Mouse (Mus musculus): ENCODE measurements around the gene Ubr1. TPM values are rescaled to one million over a fixed set of nuclear protein-coding genes. Genes with fewer than 3 reads are reported as not detected.

Ubr1 gene
- polyA plus RNA-seq (2011; ENCODE audit: insufficient read depth, insufficient read length, low replicate concordance, missing spikeins) = 9.9 and 20.4 TPM in 2 replicates

DNA sequence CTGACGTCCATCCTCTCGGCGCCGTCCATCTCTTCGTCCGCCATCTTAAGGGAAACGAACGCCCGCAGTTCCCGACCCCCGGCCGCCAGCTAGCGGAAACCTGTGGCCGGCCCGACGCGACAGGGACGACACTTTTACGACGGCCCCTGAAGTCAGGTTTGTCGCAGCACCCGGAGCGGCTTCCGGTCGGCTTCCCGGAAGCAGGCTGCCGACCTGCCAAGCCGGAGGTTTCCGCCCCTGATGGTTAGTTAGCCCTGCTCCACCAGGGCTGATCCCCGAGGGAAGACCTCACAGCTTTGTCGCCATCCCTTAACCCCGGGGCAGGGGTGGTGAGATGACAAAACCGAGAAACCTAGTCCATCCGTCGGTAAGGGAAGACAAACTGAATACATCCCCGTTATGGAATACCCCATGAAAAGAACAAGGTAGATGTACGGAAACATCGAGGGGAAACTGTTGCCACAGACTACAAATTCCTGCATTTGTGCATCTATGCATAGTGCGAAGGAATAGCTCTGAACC, at the start of gene Ubr1:
Gene Ubr1, minus strand, starts transcription at position 157 of the 522 bp plus-strand sequence.
- H3K4me1 ChIP-seq (ENCODE audit: control insufficient read depth, insufficient read depth, low read length) = no peaks in the 10 kb centered on the region; the same call in 1 of the 2 replicates
- peak within 1 kb of the TSS; percentile 69 for H3K27ac ChIP-seq (ENCODE audit: control insufficient read depth, insufficient read depth, low read depth, low read length, poor library complexity)
- under 1% methylated on average over 39 of the region's 39 CpGs for WGBS
- 0 out of 2 replicates have a peak, but pooled peaks have one; percentile 7 for TF ChIP-seq CTCF (IDR thresholded peaks at IDR 0.05; ENCODE audit: control insufficient read depth, insufficient read depth, low read length)
- peak; percentile 86 for TF ChIP-seq POLR2A (IDR thresholded peaks at IDR 0.05; ENCODE audit: borderline replicate concordance, control insufficient read depth, low read depth, low read length)
- peak within 1 kb of the TSS; percentile 95 for H3K4me3 ChIP-seq (replicated peaks; ENCODE audit: control insufficient read depth, low read depth, low read length)

DNA sequence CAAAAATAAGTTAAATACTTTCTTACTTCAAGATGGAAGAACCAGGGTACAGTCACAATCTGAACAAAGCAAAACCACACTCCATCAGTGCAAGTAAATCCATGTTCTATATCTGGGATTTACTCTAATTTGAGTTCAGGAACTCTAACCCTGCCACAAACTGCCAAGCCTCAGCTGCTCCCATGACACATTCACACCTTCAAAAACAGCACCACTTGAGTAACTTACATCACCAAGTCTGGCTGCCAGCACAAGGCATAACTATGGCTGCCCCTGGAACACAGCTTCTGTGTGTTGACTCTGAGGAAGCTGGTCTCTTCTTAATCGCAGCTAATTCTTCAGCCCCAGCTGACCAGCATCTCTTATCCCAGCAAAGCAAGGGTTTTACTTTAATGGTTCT, 46.6 kb upstream of the Ubr1 start:
- no peaks in the 10 kb centered on the region for H3K4me1 ChIP-seq (ENCODE audit: control insufficient read depth, insufficient read depth, low read length)
- H3K4me3 ChIP-seq (replicated peaks; ENCODE audit: control insufficient read depth, low read depth, low read length) = no peak overlapping the region
- no peak overlapping the region for H3K27ac ChIP-seq (ENCODE audit: control insufficient read depth, insufficient read depth, low read depth, low read length, poor library complexity)
- no peak for TF ChIP-seq CTCF (IDR thresholded peaks at IDR 0.05; ENCODE audit: control insufficient read depth, insufficient read depth, low read length)
- no peak for TF ChIP-seq POLR2A (IDR thresholded peaks at IDR 0.05; ENCODE audit: borderline replicate concordance, control insufficient read depth, low read depth, low read length)
- WGBS = 95% methylated on average over 1 of the region's 1 CpGs

DNA sequence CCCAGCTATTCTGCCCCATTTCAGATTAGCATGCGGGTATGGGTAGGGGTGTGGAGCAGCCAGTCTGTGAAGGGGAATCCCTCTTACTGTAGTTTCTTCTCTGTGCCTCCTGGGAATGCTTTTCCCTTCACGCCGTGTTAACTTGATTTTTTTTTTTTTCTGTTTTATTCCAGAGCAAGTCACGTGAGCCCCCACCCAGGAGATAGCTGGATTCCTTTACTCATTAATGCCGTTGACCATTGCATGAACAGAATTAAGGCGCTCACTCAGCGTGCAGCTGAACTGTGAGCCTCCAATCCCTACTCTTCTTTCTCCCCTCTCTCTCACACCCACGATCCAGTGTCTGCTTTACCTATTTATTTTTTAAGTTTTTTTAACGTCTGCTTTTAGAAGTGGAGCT, 45.7 kb upstream of the Ubr1 start:
- no peaks in the 10 kb centered on the region for H3K4me1 ChIP-seq (ENCODE audit: control insufficient read depth, insufficient read depth, low read length)
- H3K4me3 ChIP-seq (replicated peaks; ENCODE audit: control insufficient read depth, low read depth, low read length) = no peak overlapping the region
- 92% methylated on average over 9 of the region's 9 CpGs for WGBS
- H3K27ac ChIP-seq (ENCODE audit: control insufficient read depth, insufficient read depth, low read depth, low read length, poor library complexity) = no peak overlapping the region
- TF ChIP-seq CTCF (IDR thresholded peaks at IDR 0.05; ENCODE audit: control insufficient read depth, insufficient read depth, low read length) (no peak), POLR2A (IDR thresholded peaks at IDR 0.05; ENCODE audit: borderline replicate concordance, control insufficient read depth, low read depth, low read length) (no peak)

GRCm38 (mm10) chr2:121015507-121015906, 45.0 kb upstream of the Ubr1 start:
- 87% methylated on average over 2 of the region's 2 CpGs for WGBS
- TF ChIP-seq CTCF (IDR thresholded peaks at IDR 0.05; ENCODE audit: control insufficient read depth, insufficient read depth, low read length) = no peak
- TF ChIP-seq POLR2A (IDR thresholded peaks at IDR 0.05; ENCODE audit: borderline replicate concordance, control insufficient read depth, low read depth, low read length) = no peak
- Histone ChIP-seq H3K4me3 (replicated peaks; ENCODE audit: control insufficient read depth, low read depth, low read length) (no peak overlapping the region), H3K4me1 (ENCODE audit: control insufficient read depth, insufficient read depth, low read length) (no peaks in the 10 kb centered on the region), H3K27ac (ENCODE audit: control insufficient read depth, insufficient read depth, low read depth, low read length, poor library complexity) (no peak overlapping the region)

- no peak overlapping the region for H3K4me3 ChIP-seq (replicated peaks; ENCODE audit: control insufficient read depth, low read depth, low read length)
- no peak for TF ChIP-seq POLR2A (IDR thresholded peaks at IDR 0.05; ENCODE audit: borderline replicate concordance, control insufficient read depth, low read depth, low read length)
- TF ChIP-seq CTCF (IDR thresholded peaks at IDR 0.05; ENCODE audit: control insufficient read depth, insufficient read depth, low read length) = no peak
- H3K4me1 ChIP-seq (ENCODE audit: control insufficient read depth, insufficient read depth, low read length) = no peaks in the 10 kb centered on the region; the same call in 1 of the 2 replicates
- 91% methylated on average over 9 of the region's 9 CpGs for WGBS
- H3K27ac ChIP-seq (ENCODE audit: control insufficient read depth, insufficient read depth, low read depth, low read length, poor library complexity) = no peak overlapping the region
Observed at GRCm38 (mm10) chr2:121012676-121013075, 42.2 kb upstream of the Ubr1 start.

DNA sequence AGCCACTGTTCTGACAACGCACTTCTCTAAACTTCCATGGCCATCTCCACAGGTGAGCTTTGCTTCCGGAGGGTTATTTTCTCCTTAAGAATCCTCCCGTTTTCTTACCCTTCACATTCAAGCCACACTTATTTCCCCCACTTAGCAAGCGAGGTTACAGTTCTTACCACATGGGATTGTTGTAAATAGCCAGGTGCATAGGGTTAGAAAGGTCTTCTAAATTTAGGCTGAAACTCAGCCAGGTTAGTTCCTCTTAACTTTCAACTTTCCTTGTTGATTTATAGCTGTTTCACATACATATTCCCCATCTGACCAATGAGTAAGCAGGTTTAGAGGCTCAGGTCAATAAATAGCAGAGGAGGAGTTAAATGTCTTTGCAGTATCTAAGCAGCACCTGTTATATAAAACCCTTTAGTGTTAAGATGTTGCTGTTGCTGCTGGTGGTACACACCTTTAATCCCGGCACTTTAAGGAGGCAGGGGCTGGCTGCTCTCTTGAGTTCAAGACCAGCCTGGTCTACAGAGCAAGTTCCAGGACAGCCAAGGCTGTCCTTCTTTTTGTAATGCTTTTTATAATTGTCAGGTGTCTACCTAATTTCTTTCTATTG, 38.7 kb upstream of the Ubr1 start:
- no peak for TF ChIP-seq CTCF (IDR thresholded peaks at IDR 0.05; ENCODE audit: control insufficient read depth, insufficient read depth, low read length)
- no peak for TF ChIP-seq POLR2A (IDR thresholded peaks at IDR 0.05; ENCODE audit: borderline replicate concordance, control insufficient read depth, low read depth, low read length)
- Histone ChIP-seq H3K4me1 (ENCODE audit: control insufficient read depth, insufficient read depth, low read length) (no peaks in the 10 kb centered on the region; the same call in 1 of the 2 replicates), H3K4me3 (replicated peaks; ENCODE audit: control insufficient read depth, low read depth, low read length) (peak overlapping the region; percentile 97), H3K27ac (ENCODE audit: control insufficient read depth, insufficient read depth, low read depth, low read length, poor library complexity) (0 out of 2 replicates have a peak overlapping the region, but pooled peaks have one; percentile 29)
- 12% methylated on average over 5 of the region's 5 CpGs for WGBS

DNA sequence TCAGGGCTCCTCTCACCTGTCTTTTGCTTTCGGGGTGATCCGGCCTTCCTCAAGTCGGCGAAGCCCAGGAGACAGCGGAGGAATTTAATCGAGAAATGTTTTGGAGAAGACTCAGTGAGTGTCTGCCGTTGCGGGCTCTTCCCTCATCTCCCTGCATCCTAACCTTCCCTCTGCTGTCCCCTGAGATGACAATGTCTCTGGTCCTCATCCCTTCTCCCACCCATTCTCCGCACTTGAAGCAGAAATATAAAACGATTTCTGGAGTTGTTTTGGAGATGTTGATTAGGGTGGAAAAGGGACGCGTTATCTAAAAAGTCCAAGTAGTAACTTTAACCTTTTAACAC, 38.1 kb upstream of the Ubr1 start:
- no peaks in the 10 kb centered on the region; the same call in 1 of the 2 replicates for H3K4me1 ChIP-seq (ENCODE audit: control insufficient read depth, insufficient read depth, low read length)
- H3K27ac ChIP-seq (ENCODE audit: control insufficient read depth, insufficient read depth, low read depth, low read length, poor library complexity) = peak overlapping the region; percentile 70
- H3K4me3 ChIP-seq (replicated peaks; ENCODE audit: control insufficient read depth, low read depth, low read length) = peak overlapping the region; percentile 97
- under 1% methylated on average over 12 of the region's 12 CpGs for WGBS
- TF ChIP-seq CTCF (IDR thresholded peaks at IDR 0.05; ENCODE audit: control insufficient read depth, insufficient read depth, low read length) (no peak), POLR2A (IDR thresholded peaks at IDR 0.05; ENCODE audit: borderline replicate concordance, control insufficient read depth, low read depth, low read length) (no peak)

DNA sequence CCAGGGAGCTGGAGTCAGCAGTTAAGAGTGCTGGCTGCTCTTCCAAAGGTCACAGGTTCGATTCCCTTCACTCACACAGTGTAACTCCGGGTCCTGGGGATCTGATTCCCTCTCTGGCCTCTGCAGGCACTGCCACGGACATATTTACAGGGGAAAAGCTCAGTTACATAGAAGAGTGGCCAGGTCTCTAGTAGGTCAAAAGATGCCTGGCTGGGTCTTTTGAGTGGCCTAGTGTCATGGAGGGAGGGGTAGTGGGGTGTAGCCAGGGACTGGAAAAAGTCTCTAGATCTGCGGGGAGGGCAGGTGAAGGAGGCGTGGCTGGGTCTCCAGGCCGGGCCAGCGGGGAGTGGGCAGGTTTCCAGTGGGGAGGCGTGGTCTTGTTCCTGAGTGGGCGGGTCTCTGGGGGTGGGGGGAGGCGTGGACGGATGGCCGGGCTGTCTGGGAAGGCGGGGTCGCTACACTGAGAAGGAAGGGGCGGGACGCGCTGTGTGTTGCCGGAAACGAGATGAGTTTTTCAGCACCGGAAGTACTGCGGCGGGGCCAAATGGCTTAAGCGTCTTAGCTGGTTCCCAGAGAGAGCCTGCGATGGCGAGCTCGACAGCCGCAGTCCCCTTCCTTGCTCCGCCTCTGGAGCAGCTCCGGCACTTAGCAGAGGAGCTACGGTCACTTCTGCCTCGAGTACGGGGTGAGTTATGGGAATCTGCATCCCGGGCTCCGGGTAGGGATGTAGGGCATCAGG, 37.6 kb upstream of the Ubr1 start, which contains the start of gene Ccndbp1:
Gene Ccndbp1, plus strand, starts transcription at position 479 of the 739 bp plus-strand sequence.
- Histone ChIP-seq H3K4me1 (ENCODE audit: control insufficient read depth, insufficient read depth, low read length) (no peaks in the 10 kb centered on the region; the same call in 1 of the 2 replicates), H3K27ac (ENCODE audit: control insufficient read depth, insufficient read depth, low read depth, low read length, poor library complexity) (peak within 1 kb of the TSS; percentile 70), H3K4me3 (replicated peaks; ENCODE audit: control insufficient read depth, low read depth, low read length) (peak within 1 kb of the TSS; percentile 97)
- TF ChIP-seq CTCF (IDR thresholded peaks at IDR 0.05; ENCODE audit: control insufficient read depth, insufficient read depth, low read length) (no peak), POLR2A (IDR thresholded peaks at IDR 0.05; ENCODE audit: borderline replicate concordance, control insufficient read depth, low read depth, low read length) (peak; percentile 83)
- 3% methylated on average over 34 of the region's 34 CpGs for WGBS

All from bone marrow, adult 2 months (tissue).